Mouse (Mus musculus) forebrain, embryonic 12.5 days (tissue): Measurements from ENCODE around the gene Dcaf8. TPM values are rescaled to one million over a fixed set of nuclear protein-coding genes. Genes with fewer than 3 reads are reported as not detected.

Experiments
- ATAC-seq: fragments of 200-750 bp; cut with Nextera tagmentation; 2 replicates; pipeline ENCODE4 v1.8.0; 2017; ENCODE audit warnings: moderate TSS enrichment; ENCODE audit not compliant: low FRiP score
- H3K27ac ChIP-seq: fragments of 300-500 bp; sonication (generic); 2 replicates; pipeline ENCODE4 v1.5.1; 2016; ENCODE audit warnings: mild to moderate bottlenecking
- H3K27me3 ChIP-seq: fragments of 300-500 bp; sonication (generic); 2 replicates; pipeline ENCODE4 v1.6.1; 2016; ENCODE audit warnings: mild to moderate bottlenecking
- H3K36me3 ChIP-seq: fragments of 300-500 bp; sonication (generic); replicated peaks from 2 replicates; pipeline ENCODE4 v1.6.1; 2016; ENCODE audit warnings: mild to moderate bottlenecking
- H3K4me1 ChIP-seq: fragments of 300-500 bp; sonication (generic); 2 replicates; pipeline ENCODE4 v1.6.1; 2016
- H3K4me2 ChIP-seq: fragments of 300-500 bp; sonication (generic); 2 replicates; pipeline ENCODE4 v1.6.1; 2016; ENCODE audit warnings: mild to moderate bottlenecking, moderate library complexity
- H3K4me3 ChIP-seq: fragments of 300-500 bp; sonication (generic); replicated peaks from 2 replicates; pipeline ENCODE4 v1.5.1; 2016; ENCODE audit warnings: mild to moderate bottlenecking
- H3K9ac ChIP-seq: fragments of 300-500 bp; sonication (generic); 2 replicates; pipeline ENCODE4 v1.6.1; 2016; ENCODE audit warnings: mild to moderate bottlenecking
- H3K9me3 ChIP-seq: fragments of 300-500 bp; sonication (generic); 2 replicates; pipeline ENCODE4 v1.6.1; 2016
- WGBS: fragments of 180-500 bp; shearing (Covaris S2); methylation state at CpG from one replicate; pipeline ENCODE4 v1.1.7; 2016; 5-methylcytosine and 5-hydroxymethylcytosine counted together
- polyA plus RNA-seq: library from polyadenylated mRNA; unstranded; fragments of >200 nt; fragmentation: Nextera tagmentation; extraction: Ambion mirVana; gene quantifications from 2 replicates; pipeline ENCODE4 v1.2.1, GENCODE M21; 2016

Dcaf8 gene
- polyA plus RNA-seq, 1 experiment from 2014 or later = 143 TPM

- Histone ChIP-seq H3K4me3 (peak overlapping the region; percentile 84), H3K4me2 (peak overlapping the region; percentile 73), H3K9me3 (no peaks in the 10 kb centered on the region), H3K9ac (peak overlapping the region; percentile 39), H3K27me3 (no peaks in the 10 kb centered on the region), H3K36me3 (peaks cover 44% of the 10 kb centered on the region), H3K27ac (peak overlapping the region; percentile 99), H3K4me1 (peaks cover 69% of the 10 kb centered on the region)
- 6% methylated on average over 7 of the region's 7 CpGs for WGBS
- peak; percentile 73 for ATAC-seq
These were observed 53.1 kb downstream of the Dcaf8 start for GRCm38 (mm10) chr1:172200871-172201447.

- 6% methylated on average over 14 of the region's 14 CpGs for WGBS
- no peak for ATAC-seq
- Histone ChIP-seq H3K4me1 (peaks cover 73% of the 10 kb centered on the region), H3K4me2 (peak overlapping the region; percentile 73), H3K27ac (peak overlapping the region; percentile 99), H3K9ac (peak overlapping the region; percentile 61), H3K27me3 (no peaks in the 10 kb centered on the region), H3K9me3 (no peaks in the 10 kb centered on the region), H3K4me3 (peak overlapping the region; percentile 84), H3K36me3 (peaks cover 31% of the 10 kb centered on the region)
These were observed 54.3 kb downstream of the Dcaf8 start for GRCm38 (mm10) chr1:172201967-172202880.

- peak overlapping the region; percentile 73 for H3K4me2 ChIP-seq
- H3K9ac ChIP-seq = peak overlapping the region; percentile 91
- no peaks in the 10 kb centered on the region for H3K9me3 ChIP-seq
- peaks cover 79% of the 10 kb centered on the region for H3K4me1 ChIP-seq
- peak overlapping the region; percentile 99 for H3K27ac ChIP-seq
- peak; percentile 65 for ATAC-seq
- WGBS = 6% methylated on average over 2 of the region's 2 CpGs
- peak overlapping the region; percentile 84 for H3K4me3 ChIP-seq
- H3K27me3 ChIP-seq = no peaks in the 10 kb centered on the region
- peaks cover 23% of the 10 kb centered on the region for H3K36me3 ChIP-seq
These were observed 55.1 kb downstream of the Dcaf8 start for GRCm38 (mm10) chr1:172202894-172203522.

GRCm38 (mm10) chr1:172203566-172203965 lies 55.7 kb downstream of the Dcaf8 start:
- no peaks in the 10 kb centered on the region for H3K27me3 ChIP-seq
- H3K27ac ChIP-seq = peak overlapping the region; percentile 99
- H3K36me3 ChIP-seq = peaks cover 18% of the 10 kb centered on the region
- peak overlapping the region; percentile 91 for H3K9ac ChIP-seq
- H3K4me1 ChIP-seq = peaks cover 76% of the 10 kb centered on the region
- peak overlapping the region; percentile 73 for H3K4me2 ChIP-seq
- H3K9me3 ChIP-seq = no peaks in the 10 kb centered on the region
- no peak for ATAC-seq
- WGBS = 1% methylated on average over 4 of the region's 4 CpGs
- H3K4me3 ChIP-seq = peak overlapping the region; percentile 84

GRCm38 (mm10) chr1:172204033-172204813 lies 56.3 kb downstream of the Dcaf8 start:
- Histone ChIP-seq H3K9ac (peak overlapping the region; percentile 91), H3K9me3 (no peaks in the 10 kb centered on the region), H3K36me3 (peaks cover 12% of the 10 kb centered on the region), H3K4me1 (peaks cover 76% of the 10 kb centered on the region), H3K27me3 (no peaks in the 10 kb centered on the region), H3K4me2 (peak overlapping the region; percentile 73), H3K27ac (peak overlapping the region; percentile 99), H3K4me3 (peak overlapping the region; percentile 84)
- 0% methylated on average over 9 of the region's 9 CpGs for WGBS
- no peak for ATAC-seq

GRCm38 (mm10) chr1:172204814-172205740 lies 57.2 kb downstream of the Dcaf8 start:
- ATAC-seq = no peak
- Histone ChIP-seq H3K27me3 (no peaks in the 10 kb centered on the region), H3K27ac (peak overlapping the region; percentile 99), H3K36me3 (peaks cover 4% of the 10 kb centered on the region), H3K4me1 (peaks cover 71% of the 10 kb centered on the region), H3K9ac (peak overlapping the region; percentile 91), H3K9me3 (no peaks in the 10 kb centered on the region), H3K4me3 (peak overlapping the region; percentile 84), H3K4me2 (peak overlapping the region; percentile 73)
- WGBS = 14% methylated on average over 15 of the region's 15 CpGs

GRCm38 (mm10) chr1:172205741-172206087 lies 57.8 kb downstream of the Dcaf8 start:
- Histone ChIP-seq H3K9ac (peak overlapping the region; percentile 91), H3K27me3 (no peaks in the 10 kb centered on the region), H3K4me3 (peak overlapping the region; percentile 84), H3K27ac (peak overlapping the region; percentile 99), H3K4me1 (peaks cover 66% of the 10 kb centered on the region), H3K36me3 (no peaks in the 10 kb centered on the region), H3K9me3 (no peaks in the 10 kb centered on the region), H3K4me2 (peak overlapping the region; percentile 73)
- WGBS = 4% methylated on average over 3 of the region's 3 CpGs
- ATAC-seq = no peak

GRCm38 (mm10) chr1:172206141-172206917 lies 58.4 kb downstream of the Dcaf8 start, which contains the start of gene Pea15a:
TSS of gene Pea15a (minus strand) at chr1:172206804.
- no peaks in the 10 kb centered on the region for H3K27me3 ChIP-seq
- H3K36me3 ChIP-seq = no peaks in the 10 kb centered on the region
- H3K9ac ChIP-seq = peak within 1 kb of the TSS; percentile 91
- peaks cover 60% of the 10 kb centered on the region for H3K4me1 ChIP-seq
- H3K4me2 ChIP-seq = peak within 1 kb of the TSS; percentile 73
- H3K27ac ChIP-seq = peak within 1 kb of the TSS; percentile 99
- H3K4me3 ChIP-seq = peak within 1 kb of the TSS; percentile 84
- H3K9me3 ChIP-seq = no peaks in the 10 kb centered on the region
- under 1% methylated on average over 40 of the region's 40 CpGs for WGBS
- ATAC-seq = peak; percentile 74

GRCm38 (mm10) chr1:172207111-172207584 lies 59.3 kb downstream of the Dcaf8 start:
- Histone ChIP-seq H3K36me3 (no peaks in the 10 kb centered on the region), H3K4me3 (peak overlapping the region; percentile 84; the same call in 1 of the 2 replicates), H3K4me2 (peak overlapping the region; percentile 73), H3K27me3 (no peaks in the 10 kb centered on the region), H3K9me3 (no peaks in the 10 kb centered on the region), H3K27ac (peak overlapping the region; percentile 99), H3K9ac (peak overlapping the region; percentile 91), H3K4me1 (peaks cover 55% of the 10 kb centered on the region)
- WGBS = 9% methylated on average over 7 of the region's 7 CpGs
- no peak for ATAC-seq

- Histone ChIP-seq H3K4me2 (no peak overlapping the region), H3K36me3 (no peaks in the 10 kb centered on the region), H3K9me3 (no peaks in the 10 kb centered on the region), H3K27ac (0 out of 2 replicates have a peak overlapping the region, but pooled peaks have one; percentile 31), H3K4me3 (no peak overlapping the region), H3K4me1 (peaks cover 30% of the 10 kb centered on the region), H3K9ac (no peak overlapping the region), H3K27me3 (no peaks in the 10 kb centered on the region)
- WGBS = 58% methylated on average over 5 of the region's 5 CpGs
- no peak for ATAC-seq
These were observed 64.9 kb downstream of the Dcaf8 start for GRCm38 (mm10) chr1:172212776-172213175.
